Mouse (Mus musculus): Measurements from ENCODE around the gene Dmp1.

The Dmp1 gene

DNA sequence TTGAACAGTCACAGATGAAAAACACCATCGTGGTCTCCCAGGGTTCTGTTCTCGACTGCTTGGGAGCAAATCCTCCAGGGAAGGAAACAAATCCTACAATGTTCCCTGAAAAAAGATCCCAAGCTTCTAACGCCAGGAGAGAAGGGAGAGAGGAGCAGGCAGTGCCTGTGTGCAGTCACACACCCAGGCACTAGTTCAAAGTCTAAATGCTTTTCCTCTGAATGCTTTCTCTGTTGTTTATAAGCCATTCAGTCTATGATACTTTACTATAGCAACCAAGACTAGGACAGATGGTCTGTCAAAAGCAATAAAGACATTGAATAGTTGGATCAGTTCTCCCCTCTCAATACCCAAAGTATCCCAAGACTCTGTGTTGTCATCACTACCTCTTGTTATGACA lies 15.1 kb upstream of the Dmp1 start:
- Histone ChIP-seq H3K4me3 (replicated peaks; ENCODE audit: low read length) (no peak overlapping the region), H3K27me3 (ENCODE audit: insufficient read depth, low read length) (no peaks in the 10 kb centered on the region), H3K9me3 (ENCODE audit: low read length) (peaks cover 83% of the 10 kb centered on the region), H3K4me1 (replicated peaks; ENCODE audit: low read depth, low read length) (no peaks in the 10 kb centered on the region), H3K36me3 (ENCODE audit: insufficient read depth, low read length) (no peaks in the 10 kb centered on the region)
- TF ChIP-seq NANOG (IDR thresholded peaks at IDR 0.05; ENCODE audit: borderline replicate concordance, low read length), result no peak
- no peak for TF ChIP-seq CTCF (conservative IDR thresholded peaks at IDR 0.05; ENCODE audit: low read length)
- TF ChIP-seq POU5F1 (IDR thresholded peaks at IDR 0.05; ENCODE audit: borderline replicate concordance, low read length), result no peak

DNA sequence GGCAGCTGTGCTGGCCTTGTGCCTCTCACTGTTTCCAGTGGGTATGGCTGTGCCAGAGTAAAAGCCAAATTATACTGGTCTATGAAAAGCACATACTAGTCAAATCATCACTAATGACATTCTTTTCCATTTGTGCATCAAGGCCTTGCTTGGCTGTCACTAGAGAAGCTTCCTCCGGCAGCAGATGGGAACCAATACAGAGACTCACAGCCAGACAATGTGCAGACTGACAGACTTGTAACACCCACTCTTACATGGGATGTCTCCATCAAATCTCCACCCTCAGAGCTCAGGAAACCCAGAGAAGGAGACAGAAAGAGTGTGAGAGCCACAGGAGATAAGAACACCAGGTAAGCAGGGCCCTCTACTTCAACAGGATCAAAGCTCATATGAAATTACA lies 7.3 kb upstream of the Dmp1 start:
- no peaks in the 10 kb centered on the region for H3K4me1 ChIP-seq (replicated peaks; ENCODE audit: low read depth, low read length)
- H3K36me3 ChIP-seq (ENCODE audit: insufficient read depth, low read length), result no peaks in the 10 kb centered on the region
- no peaks in the 10 kb centered on the region for H3K27me3 ChIP-seq (ENCODE audit: insufficient read depth, low read length)
- no peak overlapping the region for H3K4me3 ChIP-seq (replicated peaks; ENCODE audit: low read length)
- TF ChIP-seq CTCF (conservative IDR thresholded peaks at IDR 0.05; ENCODE audit: low read length) (no peak), NANOG (IDR thresholded peaks at IDR 0.05; ENCODE audit: borderline replicate concordance, low read length) (no peak), POU5F1 (IDR thresholded peaks at IDR 0.05; ENCODE audit: borderline replicate concordance, low read length) (no peak)
- H3K9me3 ChIP-seq (ENCODE audit: low read length), result peaks cover 71% of the 10 kb centered on the region

DNA sequence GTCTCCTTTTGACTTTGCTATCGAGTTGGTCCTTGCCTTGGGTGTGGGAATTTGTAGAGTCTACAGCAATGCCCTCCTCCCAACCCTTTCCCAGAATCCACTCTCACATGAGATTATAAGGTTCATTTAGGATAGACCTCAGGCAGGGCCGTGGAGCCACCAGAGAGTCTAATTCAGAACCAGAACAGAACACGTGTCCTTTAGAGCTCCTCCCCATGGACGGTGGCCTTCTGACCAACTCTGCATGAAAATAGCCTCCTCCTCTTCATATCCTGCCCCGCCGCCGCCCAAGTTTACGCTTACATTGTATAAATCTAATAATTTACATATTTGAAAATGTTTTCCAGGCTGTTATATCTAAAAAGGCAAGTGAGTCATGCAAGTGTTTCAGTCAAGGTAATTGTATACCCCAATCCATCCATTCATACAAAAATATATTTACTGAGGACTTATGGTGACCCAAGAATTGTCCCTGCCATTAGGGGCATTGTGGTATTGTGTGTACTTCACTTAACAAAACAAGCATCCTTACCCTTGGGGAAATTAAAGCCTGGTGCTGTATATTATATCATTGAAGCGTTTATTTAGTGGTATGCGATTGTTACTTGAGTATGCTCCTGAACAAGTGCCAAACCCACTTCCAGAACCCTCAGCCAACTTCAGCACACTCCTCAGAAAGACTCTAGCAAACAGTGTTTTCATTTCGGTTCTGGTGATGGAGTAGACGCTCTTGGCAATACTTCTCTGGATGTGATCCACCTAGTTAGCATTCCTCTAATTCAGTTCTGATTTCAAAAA lies 1.1 kb upstream of the Dmp1 start:
- Histone ChIP-seq H3K4me3 (replicated peaks; ENCODE audit: low read length) (no peak overlapping the region), H3K27me3 (ENCODE audit: insufficient read depth, low read length) (no peaks in the 10 kb centered on the region), H3K36me3 (ENCODE audit: insufficient read depth, low read length) (no peaks in the 10 kb centered on the region), H3K4me1 (replicated peaks; ENCODE audit: low read depth, low read length) (no peaks in the 10 kb centered on the region), H3K9me3 (ENCODE audit: low read length) (peaks cover 14% of the 10 kb centered on the region)
- no peak for TF ChIP-seq POU5F1 (IDR thresholded peaks at IDR 0.05; ENCODE audit: borderline replicate concordance, low read length)
- no peak for TF ChIP-seq NANOG (IDR thresholded peaks at IDR 0.05; ENCODE audit: borderline replicate concordance, low read length)
- no peak for TF ChIP-seq CTCF (conservative IDR thresholded peaks at IDR 0.05; ENCODE audit: low read length)

DNA sequence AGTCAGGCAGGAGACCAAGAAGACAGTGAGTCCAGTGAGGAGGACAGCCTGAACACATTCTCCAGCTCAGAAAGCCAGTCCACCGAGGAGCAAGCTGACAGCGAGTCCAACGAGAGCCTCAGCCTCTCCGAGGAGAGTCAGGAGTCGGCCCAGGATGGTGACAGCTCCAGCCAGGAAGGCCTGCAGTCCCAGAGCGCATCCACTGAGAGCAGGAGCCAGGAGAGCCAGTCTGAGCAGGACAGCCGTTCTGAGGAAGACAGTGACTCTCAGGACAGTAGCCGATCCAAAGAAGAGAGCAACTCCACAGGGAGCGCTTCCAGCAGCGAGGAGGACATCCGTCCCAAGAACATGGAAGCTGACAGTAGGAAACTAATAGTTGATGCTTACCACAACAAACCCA lies 10.1 kb downstream of the Dmp1 start:
- no peaks in the 10 kb centered on the region for H3K36me3 ChIP-seq (ENCODE audit: insufficient read depth, low read length)
- H3K9me3 ChIP-seq (ENCODE audit: low read length), result peaks cover 17% of the 10 kb centered on the region
- TF ChIP-seq CTCF (conservative IDR thresholded peaks at IDR 0.05; ENCODE audit: low read length) (no peak), NANOG (IDR thresholded peaks at IDR 0.05; ENCODE audit: borderline replicate concordance, low read length) (no peak), POU5F1 (IDR thresholded peaks at IDR 0.05; ENCODE audit: borderline replicate concordance, low read length) (no peak)
- no peaks in the 10 kb centered on the region for H3K4me1 ChIP-seq (replicated peaks; ENCODE audit: low read depth, low read length)
- H3K4me3 ChIP-seq (replicated peaks; ENCODE audit: low read length), result no peak overlapping the region
- H3K27me3 ChIP-seq (ENCODE audit: insufficient read depth, low read length), result no peaks in the 10 kb centered on the region

DNA sequence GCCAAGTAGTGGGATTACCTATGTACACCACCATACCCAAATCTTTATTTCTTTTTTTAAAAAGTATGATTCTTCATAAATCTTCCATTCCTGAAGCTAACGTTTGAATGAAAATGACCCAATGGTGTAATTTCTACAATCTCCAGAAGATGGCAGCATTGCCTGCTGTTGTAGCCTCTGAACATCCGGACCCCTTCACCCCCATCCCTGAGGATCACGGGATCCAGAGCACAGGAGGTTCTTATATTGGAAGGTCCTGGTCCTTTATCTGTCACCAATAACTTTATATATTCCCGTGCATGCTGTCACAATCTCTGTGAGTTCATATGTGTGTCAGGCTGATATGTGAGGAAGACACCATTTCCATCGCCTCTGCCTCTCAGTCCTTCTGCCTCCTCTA lies 16.5 kb downstream of the Dmp1 start:
- Histone ChIP-seq H3K4me3 (replicated peaks; ENCODE audit: low read length) (no peak overlapping the region), H3K4me1 (replicated peaks; ENCODE audit: low read depth, low read length) (no peaks in the 10 kb centered on the region), H3K27me3 (ENCODE audit: insufficient read depth, low read length) (no peaks in the 10 kb centered on the region), H3K9me3 (ENCODE audit: low read length) (peaks cover 22% of the 10 kb centered on the region), H3K36me3 (ENCODE audit: insufficient read depth, low read length) (no peaks in the 10 kb centered on the region)
- TF ChIP-seq POU5F1 (IDR thresholded peaks at IDR 0.05; ENCODE audit: borderline replicate concordance, low read length) (no peak), CTCF (conservative IDR thresholded peaks at IDR 0.05; ENCODE audit: low read length) (peak; percentile 85)

DNA sequence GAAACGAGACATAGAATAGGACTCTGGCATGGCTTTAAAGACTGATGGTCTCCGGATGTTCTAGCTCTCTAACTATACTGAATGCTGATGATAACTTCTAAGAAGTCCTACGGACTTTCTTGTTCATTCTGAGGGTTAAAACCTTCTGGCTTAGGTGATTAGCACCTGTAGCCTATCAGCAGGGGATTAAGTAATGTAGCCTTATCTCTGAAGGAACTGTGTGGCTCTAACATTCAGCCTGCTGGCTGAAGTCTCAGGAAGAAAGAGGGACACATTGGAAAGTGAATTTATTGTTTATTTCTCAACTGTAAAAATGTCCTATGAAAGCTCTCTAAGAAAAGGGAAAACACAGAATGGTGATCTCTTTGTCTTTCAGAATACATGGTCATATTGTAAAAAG lies 21.9 kb downstream of the Dmp1 start:
- TF ChIP-seq NANOG (IDR thresholded peaks at IDR 0.05; ENCODE audit: borderline replicate concordance, low read length) (no peak), POU5F1 (IDR thresholded peaks at IDR 0.05; ENCODE audit: borderline replicate concordance, low read length) (no peak), CTCF (conservative IDR thresholded peaks at IDR 0.05; ENCODE audit: low read length) (no peak)
- Histone ChIP-seq H3K4me1 (replicated peaks; ENCODE audit: low read depth, low read length) (no peaks in the 10 kb centered on the region), H3K4me3 (replicated peaks; ENCODE audit: low read length) (no peak overlapping the region), H3K9me3 (ENCODE audit: low read length) (peaks cover 3% of the 10 kb centered on the region; the same call in 1 of the 2 replicates), H3K36me3 (ENCODE audit: insufficient read depth, low read length) (no peaks in the 10 kb centered on the region), H3K27me3 (ENCODE audit: insufficient read depth, low read length) (no peaks in the 10 kb centered on the region)

DNA sequence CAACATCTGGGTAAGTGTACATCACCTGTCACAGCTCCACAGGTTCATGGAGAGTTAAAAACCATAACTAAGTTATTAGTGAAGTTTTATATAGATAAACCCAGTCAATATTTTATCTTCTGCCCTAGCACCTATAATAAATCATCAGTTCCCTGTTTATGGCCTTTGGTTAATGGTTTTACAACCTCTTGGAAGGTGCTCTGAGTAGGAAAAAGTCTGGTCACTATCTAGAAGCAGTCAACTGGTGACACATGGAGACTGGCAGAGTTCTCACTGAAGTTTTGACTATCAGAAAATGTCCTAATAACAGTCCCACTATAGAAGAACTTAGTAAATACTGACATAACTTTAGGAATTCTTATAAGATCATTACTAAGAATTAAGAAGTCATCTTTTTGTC lies 22.3 kb downstream of the Dmp1 start:
- TF ChIP-seq CTCF (conservative IDR thresholded peaks at IDR 0.05; ENCODE audit: low read length), result no peak
- TF ChIP-seq NANOG (IDR thresholded peaks at IDR 0.05; ENCODE audit: borderline replicate concordance, low read length), result no peak
- TF ChIP-seq POU5F1 (IDR thresholded peaks at IDR 0.05; ENCODE audit: borderline replicate concordance, low read length), result no peak
- H3K36me3 ChIP-seq (ENCODE audit: insufficient read depth, low read length), result no peaks in the 10 kb centered on the region
- H3K9me3 ChIP-seq (ENCODE audit: low read length), result peaks cover 3% of the 10 kb centered on the region; the same call in 1 of the 2 replicates
- no peak overlapping the region for H3K4me3 ChIP-seq (replicated peaks; ENCODE audit: low read length)
- H3K4me1 ChIP-seq (replicated peaks; ENCODE audit: low read depth, low read length), result no peaks in the 10 kb centered on the region
- H3K27me3 ChIP-seq (ENCODE audit: insufficient read depth, low read length), result no peaks in the 10 kb centered on the region

DNA sequence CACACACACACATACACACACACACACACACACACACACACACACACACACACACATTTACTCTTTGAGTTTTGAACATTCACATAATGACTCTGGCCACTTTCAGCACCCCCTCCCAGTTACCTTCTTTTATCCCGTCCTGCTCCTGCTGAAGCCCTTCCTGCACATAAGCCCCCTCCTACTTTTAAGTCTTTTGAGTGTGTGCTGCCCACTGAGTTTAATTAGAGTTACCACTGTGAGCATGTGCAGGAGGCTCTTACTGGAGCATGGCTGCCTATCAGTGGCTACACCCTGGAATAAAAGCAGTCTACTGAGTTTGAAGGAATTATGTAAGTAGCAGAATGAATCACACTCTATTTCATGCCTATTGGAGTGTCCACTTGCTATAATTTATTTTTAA lies 26.1 kb downstream of the Dmp1 start:
- Histone ChIP-seq H3K27me3 (ENCODE audit: insufficient read depth, low read length) (no peaks in the 10 kb centered on the region), H3K36me3 (ENCODE audit: insufficient read depth, low read length) (no peaks in the 10 kb centered on the region), H3K4me3 (replicated peaks; ENCODE audit: low read length) (no peak overlapping the region), H3K4me1 (replicated peaks; ENCODE audit: low read depth, low read length) (no peaks in the 10 kb centered on the region), H3K9me3 (ENCODE audit: low read length) (peaks cover 3% of the 10 kb centered on the region; the same call in 1 of the 2 replicates)
- no peak for TF ChIP-seq NANOG (IDR thresholded peaks at IDR 0.05; ENCODE audit: borderline replicate concordance, low read length)
- no peak for TF ChIP-seq POU5F1 (IDR thresholded peaks at IDR 0.05; ENCODE audit: borderline replicate concordance, low read length)
- no peak for TF ChIP-seq CTCF (conservative IDR thresholded peaks at IDR 0.05; ENCODE audit: low read length)

DNA sequence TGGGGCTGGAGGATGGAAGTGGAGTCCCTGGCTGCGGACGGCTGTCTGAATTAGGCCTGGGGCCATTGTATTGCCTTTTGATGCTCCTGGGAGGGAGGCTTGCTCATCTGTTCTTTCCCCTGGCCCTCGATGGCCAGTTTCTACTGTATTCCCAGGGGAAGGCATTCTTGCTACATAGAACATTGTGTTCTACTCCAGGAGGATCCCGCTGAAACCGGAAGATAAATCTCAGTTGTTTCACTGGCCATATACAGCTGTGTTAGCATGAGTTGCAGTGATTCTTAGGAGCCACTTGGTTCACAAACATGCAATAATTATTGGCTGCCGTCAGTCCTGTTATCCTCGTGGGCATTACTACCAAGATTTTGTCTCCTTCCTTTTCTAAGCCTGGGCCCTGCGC lies 34.3 kb downstream of the Dmp1 start:
- no peaks in the 10 kb centered on the region for H3K36me3 ChIP-seq (ENCODE audit: insufficient read depth, low read length)
- H3K4me1 ChIP-seq (replicated peaks; ENCODE audit: low read depth, low read length), result no peaks in the 10 kb centered on the region
- no peak for TF ChIP-seq CTCF (conservative IDR thresholded peaks at IDR 0.05; ENCODE audit: low read length)
- TF ChIP-seq POU5F1 (IDR thresholded peaks at IDR 0.05; ENCODE audit: borderline replicate concordance, low read length), result no peak
- TF ChIP-seq NANOG (IDR thresholded peaks at IDR 0.05; ENCODE audit: borderline replicate concordance, low read length), result no peak
- H3K27me3 ChIP-seq (ENCODE audit: insufficient read depth, low read length), result no peaks in the 10 kb centered on the region
- no peaks in the 10 kb centered on the region for H3K9me3 ChIP-seq (ENCODE audit: low read length)
- H3K4me3 ChIP-seq (replicated peaks; ENCODE audit: low read length), result no peak overlapping the region

Data from E14TG2a.4 (cell line).